Mouse (Mus musculus) T-helper 17 cell (primary cell): ENCODE results near the gene Cacna2d3.

Experiments
- in situ Hi-C, 2 experiments: fragments of 300-600 bp; cut with MboI, MseI; formaldehyde crosslinking; loops; 1 replicate in 1 of 2; 2 replicates in 1 of 2; pipeline ENCODE4 v1.15.1; 2025; ENCODE audit warnings: high pct_unique_total_duplicates in 2 of 2

Gene Cacna2d3

GRCm38 (mm10) chr14:29023246-29023645 lies 698.4 kb downstream of the Cacna2d3 start:
- in situ Hi-C loops, result no loop called here

GRCm38 (mm10) chr14:29021295-29021694 lies 700.4 kb downstream of the Cacna2d3 start:
- in situ Hi-C loops, result no loop called here

GRCm38 (mm10) chr14:29018316-29019000 lies 703.2 kb downstream of the Cacna2d3 start:
- in situ Hi-C loops, result no loop called here

- in situ Hi-C loops, result no loop called here
These were observed 703.8 kb downstream of the Cacna2d3 start, which contains the start of gene Lrtm1 for GRCm38 (mm10) chr14:29017883-29018282. Gene Lrtm1 (plus strand): TSS chr14:29018208.

- in situ Hi-C loops, result no loop called here
These were observed 705.8 kb downstream of the Cacna2d3 start for GRCm38 (mm10) chr14:29015896-29016295.

- in situ Hi-C loops, result no loop called here
These were observed 707.0 kb downstream of the Cacna2d3 start for GRCm38 (mm10) chr14:29014680-29015079.

GRCm38 (mm10) chr14:29013161-29013560 lies 708.5 kb downstream of the Cacna2d3 start:
- in situ Hi-C loops, result no loop called here

- in situ Hi-C loops, result no loop called here
These were observed 712.0 kb downstream of the Cacna2d3 start for GRCm38 (mm10) chr14:29009644-29010043.

GRCm38 (mm10) chr14:29005228-29005840 lies 716.3 kb downstream of the Cacna2d3 start:
- in situ Hi-C loops, result no loop called here

- in situ Hi-C loops, result loop anchor here in 1 of 2 experiments (10.0 kb wide), 1 partner anchor 782 kb away; no protein-coding TSS in a partner anchor
These were observed 725.1 kb downstream of the Cacna2d3 start for GRCm38 (mm10) chr14:28996569-28996968.

- in situ Hi-C loops, result no loop called here
These were observed 733.3 kb downstream of the Cacna2d3 start for GRCm38 (mm10) chr14:28988211-28988900.

- in situ Hi-C loops, result no loop called here
These were observed 737.4 kb downstream of the Cacna2d3 start for GRCm38 (mm10) chr14:28984276-28984675.

- in situ Hi-C loops, result no loop called here
These were observed 741.2 kb downstream of the Cacna2d3 start for GRCm38 (mm10) chr14:28980482-28980881.

- in situ Hi-C loops, result no loop called here
These were observed 742.4 kb downstream of the Cacna2d3 start for GRCm38 (mm10) chr14:28979230-28979629.

- in situ Hi-C loops, result no loop called here
These were observed 749.0 kb downstream of the Cacna2d3 start for GRCm38 (mm10) chr14:28972620-28973019.

- in situ Hi-C loops, result no loop called here
These were observed 752.4 kb downstream of the Cacna2d3 start for GRCm38 (mm10) chr14:28969247-28969646.

GRCm38 (mm10) chr14:28966881-28967280 lies 754.8 kb downstream of the Cacna2d3 start:
- in situ Hi-C loops, result no loop called here

- in situ Hi-C loops, result no loop called here
These were observed 760.3 kb downstream of the Cacna2d3 start for GRCm38 (mm10) chr14:28961379-28961778.

GRCm38 (mm10) chr14:28959042-28959441 lies 762.6 kb downstream of the Cacna2d3 start:
- in situ Hi-C loops, result no loop called here

GRCm38 (mm10) chr14:28958131-28959015 lies 763.3 kb downstream of the Cacna2d3 start:
- in situ Hi-C loops, result no loop called here

- in situ Hi-C loops, result no loop called here
These were observed 766.5 kb downstream of the Cacna2d3 start for GRCm38 (mm10) chr14:28955181-28955580.
